Mouse (Mus musculus) liver, postnatal 0 days (tissue): Measurements from ENCODE around the gene Rabac1.

Experiments
- CTCF ChIP-seq: sonication (generic); IDR thresholded peaks from 2 replicates; pipeline ENCODE4 v1.5.1; 2016; ENCODE audit warnings: antibody characterized with exemption, low read depth
- EP300 ChIP-seq: IDR thresholded peaks from 2 replicates; pipeline ENCODE4 v1.6.1; 2016; ENCODE audit warnings: antibody characterized with exemption, low read depth, mild to moderate bottlenecking

- TF ChIP-seq CTCF (no peak), EP300 (no peak)
Observed at GRCm38 (mm10) chr7:24964288-24964687, 8.3 kb downstream of the Rabac1 start.
